Mouse (Mus musculus) embryonic facial prominence, embryonic 14.5 days (tissue): Measurements from ENCODE around the gene Ush2a. TPM values are rescaled to one million over a fixed set of nuclear protein-coding genes. Genes with fewer than 3 reads are reported as not detected.

Experiments
- ATAC-seq: fragments of 200-750 bp; cut with Nextera tagmentation; 2 replicates; pipeline ENCODE4 v1.8.0; 2017; ENCODE audit warnings: low read depth, moderate number of reproducible peaks, moderate TSS enrichment
- DNase-seq: peaks from one replicate; pipeline ENCODE4 v3.0.0-alpha.2; 2015; ENCODE audit warnings: low spot score
- H3K27ac ChIP-seq: fragments of 300-500 bp; sonication (generic); replicated peaks from 2 replicates; pipeline ENCODE4 v1.5.1; 2014; ENCODE audit warnings: low read depth, mild to moderate bottlenecking, low read length, moderate library complexity
- H3K27me3 ChIP-seq: fragments of 300-500 bp; sonication (generic); replicated peaks from 2 replicates; pipeline ENCODE4 v1.6.1; 2014; ENCODE audit warnings: low read length; ENCODE audit not compliant: control insufficient read depth, insufficient read depth
- H3K36me3 ChIP-seq: fragments of 300-500 bp; sonication (generic); 2 replicates; pipeline ENCODE4 v1.6.1; 2014; ENCODE audit warnings: low read length, mixed read lengths; ENCODE audit not compliant: control insufficient read depth, insufficient read depth
- H3K4me1 ChIP-seq: fragments of 300-500 bp; sonication (generic); 2 replicates; pipeline ENCODE4 v1.6.1; 2014; ENCODE audit warnings: antibody characterized with exemption, low read length; ENCODE audit not compliant: control insufficient read depth, insufficient read depth
- H3K4me2 ChIP-seq: fragments of 300-500 bp; sonication (generic); 2 replicates; pipeline ENCODE4 v1.6.1; 2014; ENCODE audit warnings: low read depth, mild to moderate bottlenecking, low read length, moderate library complexity, mixed read lengths
- H3K4me3 ChIP-seq: fragments of 300-500 bp; sonication (generic); 2 replicates; pipeline ENCODE4 v1.5.1; 2014; ENCODE audit warnings: low read depth, mild to moderate bottlenecking, low read length
- H3K9ac ChIP-seq: fragments of 300-500 bp; sonication (generic); 2 replicates; pipeline ENCODE4 v1.6.1; 2014; ENCODE audit warnings: low read depth, mild to moderate bottlenecking, low read length, moderate library complexity, mixed read lengths
- H3K9me3 ChIP-seq: fragments of 300-500 bp; sonication (generic); 2 replicates; pipeline ENCODE4 v1.6.1; 2016; ENCODE audit warnings: low read length; ENCODE audit not compliant: control insufficient read depth
- WGBS: fragments of 180-500 bp; shearing (Covaris S2); extraction: QIAGEN DNeasy Blood & Tissue Kit; methylation state at CpG from one replicate; pipeline ENCODE4 v1.1.7; 2014; 5-methylcytosine and 5-hydroxymethylcytosine counted together
- polyA plus RNA-seq: library from polyadenylated mRNA; unstranded; fragments of >200 nt; fragmentation: Nextera tagmentation; extraction: Ambion mirVana; gene quantifications from 2 replicates; pipeline ENCODE4 v1.2.1, GENCODE M21; 2014

Gene Ush2a
- polyA plus RNA-seq, 1 experiment from 2014 or later: 0.25 TPM

DNA sequence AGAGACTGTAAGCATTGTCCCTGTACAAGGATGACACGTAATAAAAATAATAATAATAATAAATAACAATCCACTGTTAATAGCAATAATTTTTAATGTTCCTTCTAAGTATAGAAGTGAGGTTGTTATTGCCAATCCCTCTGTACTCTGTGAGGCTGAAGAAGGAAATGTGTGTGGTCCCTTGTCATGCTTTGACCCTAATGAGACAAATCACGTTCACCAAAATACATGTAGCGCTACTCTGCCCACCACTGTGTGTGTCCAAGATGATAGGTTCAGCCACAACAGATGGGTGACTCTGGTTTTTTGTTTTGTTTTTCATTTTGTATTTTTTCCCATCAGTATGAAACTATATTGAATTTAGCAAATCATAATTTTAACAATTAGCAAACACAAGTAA, 498.7 kb downstream of the Ush2a start:
- H3K9me3 ChIP-seq: no peaks in the 10 kb centered on the region
- no peak overlapping the region for H3K27ac ChIP-seq
- H3K4me3 ChIP-seq: no peak overlapping the region
- no peaks in the 10 kb centered on the region for H3K4me1 ChIP-seq
- no peaks in the 10 kb centered on the region for H3K36me3 ChIP-seq
- ATAC-seq (no peak), DNase-seq (no peak)
- no peaks in the 10 kb centered on the region for H3K27me3 ChIP-seq
- no peak overlapping the region for H3K4me2 ChIP-seq
- WGBS: 80% methylated on average over 3 of the region's 3 CpGs
- H3K9ac ChIP-seq: no peak overlapping the region

DNA sequence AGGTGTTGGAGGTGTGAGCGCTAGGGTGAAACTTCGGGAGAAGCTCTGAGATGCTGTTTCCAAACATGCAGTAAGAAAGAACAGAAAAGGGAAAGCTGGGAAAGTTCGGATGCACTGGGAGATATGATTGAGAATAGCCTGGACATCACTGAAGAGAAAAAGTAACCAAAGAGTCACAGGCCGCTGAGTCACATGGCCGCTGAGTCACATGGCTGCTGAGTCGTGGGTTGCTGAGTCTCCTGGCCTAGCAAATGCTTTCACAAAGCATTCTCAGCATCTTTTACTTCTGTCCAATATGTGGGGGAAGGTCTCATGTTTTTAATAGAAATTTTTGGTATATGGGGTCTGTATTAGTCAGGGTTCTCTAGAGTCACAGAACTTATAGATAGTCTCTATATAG, 500.6 kb downstream of the Ush2a start:
- Histone ChIP-seq H3K9ac (no peak overlapping the region), H3K27ac (no peak overlapping the region), H3K9me3 (no peaks in the 10 kb centered on the region), H3K27me3 (no peaks in the 10 kb centered on the region), H3K4me1 (no peaks in the 10 kb centered on the region), H3K4me3 (no peak overlapping the region), H3K4me2 (no peak overlapping the region), H3K36me3 (no peaks in the 10 kb centered on the region)
- ATAC-seq (no peak), DNase-seq (no peak)
- WGBS: 89% methylated on average over 6 of the region's 6 CpGs

DNA sequence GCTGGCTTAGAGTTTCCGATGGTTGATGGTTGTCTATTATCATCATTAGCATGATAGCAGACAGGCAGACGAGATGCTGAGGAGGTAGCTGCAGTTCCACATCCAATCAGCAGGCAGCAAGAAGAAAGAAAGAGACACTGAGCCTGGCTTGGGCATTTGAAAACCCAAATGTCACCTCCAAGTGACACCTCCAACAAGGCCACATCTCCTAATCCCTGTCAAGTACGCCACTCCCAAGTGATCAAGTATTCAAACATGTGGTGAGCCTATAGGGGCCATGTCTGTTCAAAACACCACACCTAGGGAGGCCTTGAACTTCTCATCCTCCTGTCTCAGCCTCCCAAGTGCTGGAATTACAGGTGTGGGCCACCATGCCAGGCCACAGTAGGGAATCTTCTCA, 501.9 kb downstream of the Ush2a start:
- no peak overlapping the region for H3K4me3 ChIP-seq
- DNase-seq (no peak), ATAC-seq (no peak)
- no peaks in the 10 kb centered on the region for H3K27me3 ChIP-seq
- no peak overlapping the region for H3K4me2 ChIP-seq
- H3K4me1 ChIP-seq: no peaks in the 10 kb centered on the region
- H3K27ac ChIP-seq: no peak overlapping the region
- H3K36me3 ChIP-seq: no peaks in the 10 kb centered on the region
- 67% methylated on average over 3 of the region's 3 CpGs for WGBS
- no peaks in the 10 kb centered on the region for H3K9me3 ChIP-seq
- no peak overlapping the region for H3K9ac ChIP-seq

DNA sequence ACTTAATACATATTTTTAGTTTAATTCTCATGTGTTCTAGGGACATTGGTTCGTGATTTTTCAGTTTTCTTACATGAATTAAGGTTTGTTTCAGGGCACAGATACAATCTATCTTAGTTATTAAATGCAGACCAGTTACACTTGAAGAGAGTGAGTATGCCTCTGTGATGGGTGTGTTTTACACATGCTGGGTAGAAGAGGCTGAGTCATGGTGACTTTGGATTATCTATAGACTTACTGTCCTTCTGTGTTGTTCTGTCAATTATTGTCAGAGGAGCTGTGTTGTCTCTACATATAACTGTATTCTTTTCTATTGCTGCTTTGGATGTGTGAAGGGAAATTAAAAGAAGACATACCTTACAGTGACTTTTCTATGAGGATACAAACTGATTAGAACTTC, 509.0 kb downstream of the Ush2a start:
- H3K27ac ChIP-seq: no peak overlapping the region
- H3K4me3 ChIP-seq: no peak overlapping the region
- H3K36me3 ChIP-seq: no peaks in the 10 kb centered on the region
- no peaks in the 10 kb centered on the region for H3K9me3 ChIP-seq
- H3K9ac ChIP-seq: no peak overlapping the region
- H3K4me1 ChIP-seq: peaks cover 12% of the 10 kb centered on the region
- ATAC-seq: no peak
- no peak overlapping the region for H3K4me2 ChIP-seq
- WGBS: 84% methylated on average over 1 of the region's 1 CpGs
- no peaks in the 10 kb centered on the region for H3K27me3 ChIP-seq
- no peak for DNase-seq

DNA sequence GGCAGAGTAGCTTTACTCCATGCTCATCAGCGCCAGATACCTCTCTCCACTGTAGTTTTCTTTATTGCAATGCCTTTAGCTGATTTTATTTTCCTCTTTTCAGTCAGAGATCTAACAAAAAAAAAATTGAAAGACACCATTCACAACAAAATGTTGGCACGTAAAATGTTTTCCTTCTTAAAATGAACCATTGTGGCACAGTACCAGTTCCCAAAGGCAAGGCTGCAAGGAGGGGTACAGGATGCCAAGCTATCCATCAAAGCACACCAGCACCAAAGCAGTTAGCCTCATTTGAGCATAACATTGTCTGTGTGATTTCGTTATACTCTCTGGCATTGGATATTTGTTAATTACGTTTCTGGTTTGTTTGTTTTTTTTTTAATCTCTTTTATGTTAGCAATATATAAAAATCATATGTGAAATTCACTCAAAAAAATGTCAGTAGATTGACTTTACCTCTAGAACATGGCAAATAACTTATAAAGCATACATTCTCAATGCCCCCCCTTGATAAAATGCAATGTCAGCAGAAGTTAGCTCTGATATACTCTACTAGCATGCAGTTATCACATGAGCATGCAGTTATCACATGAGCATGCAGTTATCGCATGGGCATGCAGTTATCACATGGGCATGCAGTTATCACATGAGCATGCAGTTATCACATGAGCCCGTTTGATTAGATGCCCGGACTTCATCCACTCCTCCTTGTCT, 510.9 kb downstream of the Ush2a start:
- ATAC-seq (no peak), DNase-seq (no peak)
- H3K36me3 ChIP-seq: no peaks in the 10 kb centered on the region
- H3K4me3 ChIP-seq: no peak overlapping the region
- WGBS: 86% methylated on average over 7 of the region's 7 CpGs
- no peaks in the 10 kb centered on the region for H3K9me3 ChIP-seq
- H3K4me1 ChIP-seq: peaks cover 12% of the 10 kb centered on the region
- no peak overlapping the region for H3K27ac ChIP-seq
- no peaks in the 10 kb centered on the region for H3K27me3 ChIP-seq
- H3K4me2 ChIP-seq: no peak overlapping the region
- no peak overlapping the region for H3K9ac ChIP-seq

DNA sequence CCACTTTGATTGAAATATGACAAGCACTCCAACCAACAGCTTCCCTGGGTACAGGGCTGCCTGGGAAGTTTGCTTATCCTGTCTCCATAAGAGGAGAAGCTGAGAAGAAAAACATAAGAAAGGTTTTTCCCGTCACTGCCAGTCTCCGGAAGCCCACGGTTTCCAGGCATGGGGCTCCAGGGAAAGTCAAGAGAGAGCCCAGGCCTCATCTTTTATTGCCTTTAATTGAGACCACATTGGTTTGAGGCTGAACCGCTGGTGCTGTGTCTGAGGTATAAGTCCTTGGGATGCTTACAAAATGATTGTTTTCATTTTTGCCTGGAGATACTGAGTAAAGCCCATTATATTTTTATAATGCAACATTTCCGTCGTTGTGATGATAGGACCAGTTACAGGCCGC, 511.8 kb downstream of the Ush2a start:
- Histone ChIP-seq H3K4me1 (peaks cover 12% of the 10 kb centered on the region), H3K36me3 (no peaks in the 10 kb centered on the region), H3K9me3 (no peaks in the 10 kb centered on the region), H3K27me3 (no peaks in the 10 kb centered on the region), H3K9ac (no peak overlapping the region), H3K27ac (no peak overlapping the region), H3K4me3 (no peak overlapping the region), H3K4me2 (no peak overlapping the region)
- WGBS: 37% methylated on average over 7 of the region's 7 CpGs
- DNase-seq (peak; percentile 51), ATAC-seq (no peak)

DNA sequence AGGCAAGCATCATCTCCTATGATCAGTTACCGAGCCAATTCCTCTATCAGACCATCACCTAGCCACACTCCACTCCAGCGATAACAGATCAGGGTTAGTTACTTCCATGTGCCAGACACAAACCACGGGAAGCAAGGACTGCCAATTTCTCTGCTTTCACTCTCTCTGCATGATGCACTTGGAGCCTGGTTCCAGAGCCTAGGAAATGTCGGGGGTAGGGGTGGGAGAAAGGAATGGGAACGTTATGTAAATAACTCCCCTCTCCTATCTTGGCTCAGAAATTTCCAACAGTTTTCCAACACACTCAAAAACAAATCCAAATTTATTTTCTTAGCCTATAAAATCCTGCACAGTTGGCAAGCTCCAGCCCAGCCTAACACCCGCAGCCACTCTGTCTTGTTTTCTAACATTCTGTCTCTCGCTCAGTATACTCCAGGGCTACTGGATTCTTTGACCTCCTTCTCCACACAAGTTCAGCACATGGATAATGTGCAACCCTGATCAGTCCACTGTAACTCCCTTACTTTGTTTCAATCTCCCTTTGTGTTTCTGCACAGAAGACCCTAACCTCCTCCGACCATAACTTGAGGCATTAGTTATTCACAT, 515.8 kb downstream of the Ush2a start:
- peak; percentile 64 for DNase-seq
- no peak for ATAC-seq
- 59% methylated on average over 8 of the region's 8 CpGs for WGBS
- no peaks in the 10 kb centered on the region for H3K9me3 ChIP-seq
- H3K9ac ChIP-seq: no peak overlapping the region
- H3K4me1 ChIP-seq: peaks cover 12% of the 10 kb centered on the region
- no peak overlapping the region for H3K4me2 ChIP-seq
- no peak overlapping the region for H3K4me3 ChIP-seq
- H3K27me3 ChIP-seq: no peaks in the 10 kb centered on the region
- no peaks in the 10 kb centered on the region for H3K36me3 ChIP-seq
- no peak overlapping the region for H3K27ac ChIP-seq

DNA sequence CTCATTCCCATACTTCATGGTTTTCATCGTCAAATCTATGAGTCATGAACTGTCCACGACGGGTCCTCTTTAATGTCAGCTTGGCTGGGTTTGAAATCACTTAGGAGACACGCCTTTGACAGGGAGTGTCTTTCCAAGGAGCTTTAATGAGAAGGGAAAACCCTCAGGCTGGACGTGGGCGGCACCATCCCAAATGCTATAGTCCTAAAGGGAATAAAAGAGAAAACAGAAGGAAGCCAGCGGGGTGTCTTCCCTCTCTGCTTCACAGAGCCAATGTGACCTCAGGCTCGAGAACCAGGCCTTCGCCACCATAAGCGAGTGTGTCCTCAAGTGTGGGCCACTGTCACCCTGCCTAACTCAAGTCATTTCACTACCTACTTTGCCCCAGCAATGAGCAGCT, 523.2 kb downstream of the Ush2a start:
- H3K9ac ChIP-seq: no peak overlapping the region
- no peak for ATAC-seq
- H3K27me3 ChIP-seq: no peaks in the 10 kb centered on the region
- H3K9me3 ChIP-seq: no peaks in the 10 kb centered on the region
- 81% methylated on average over 10 of the region's 10 CpGs for WGBS
- no peaks in the 10 kb centered on the region for H3K36me3 ChIP-seq
- no peak overlapping the region for H3K27ac ChIP-seq
- no peaks in the 10 kb centered on the region for H3K4me1 ChIP-seq
- H3K4me2 ChIP-seq: no peak overlapping the region
- DNase-seq: no peak
- H3K4me3 ChIP-seq: no peak overlapping the region

DNA sequence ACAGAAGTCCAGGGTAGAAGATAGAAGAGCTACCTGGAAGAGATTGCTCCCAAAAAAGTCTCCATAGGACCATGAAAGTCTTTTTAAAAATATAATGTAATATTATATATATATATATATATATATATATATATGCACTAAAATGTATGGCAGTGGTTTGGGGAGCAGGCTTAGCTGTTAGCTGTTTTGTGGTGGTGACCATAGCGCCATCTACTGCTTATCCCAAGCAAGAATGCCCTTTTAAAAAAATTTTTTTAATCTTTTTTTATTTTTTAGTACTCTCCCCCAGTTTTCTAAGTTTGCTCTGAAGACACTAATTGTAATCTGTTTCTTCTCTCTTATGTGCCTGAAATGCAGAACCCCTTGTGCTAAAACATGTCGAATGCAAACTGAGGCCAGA, 543.2 kb downstream of the Ush2a start:
- no peak overlapping the region for H3K9ac ChIP-seq
- H3K4me2 ChIP-seq: no peak overlapping the region
- no peak overlapping the region for H3K4me3 ChIP-seq
- no peaks in the 10 kb centered on the region for H3K27me3 ChIP-seq
- no peak for ATAC-seq
- no peaks in the 10 kb centered on the region for H3K4me1 ChIP-seq
- H3K9me3 ChIP-seq: no peaks in the 10 kb centered on the region
- no peaks in the 10 kb centered on the region for H3K36me3 ChIP-seq
- 31% methylated on average over 2 of the region's 2 CpGs for WGBS
- no peak overlapping the region for H3K27ac ChIP-seq
- DNase-seq: peak; percentile 61
